Mouse (Mus musculus): ENCODE results near the gene Grm8. TPM values are rescaled to one million over a fixed set of nuclear protein-coding genes. Genes with fewer than 3 reads are reported as not detected.

The Grm8 gene
- polyA plus RNA-seq, 1 experiment from 2014 or later, result 2.3 TPM

DNA sequence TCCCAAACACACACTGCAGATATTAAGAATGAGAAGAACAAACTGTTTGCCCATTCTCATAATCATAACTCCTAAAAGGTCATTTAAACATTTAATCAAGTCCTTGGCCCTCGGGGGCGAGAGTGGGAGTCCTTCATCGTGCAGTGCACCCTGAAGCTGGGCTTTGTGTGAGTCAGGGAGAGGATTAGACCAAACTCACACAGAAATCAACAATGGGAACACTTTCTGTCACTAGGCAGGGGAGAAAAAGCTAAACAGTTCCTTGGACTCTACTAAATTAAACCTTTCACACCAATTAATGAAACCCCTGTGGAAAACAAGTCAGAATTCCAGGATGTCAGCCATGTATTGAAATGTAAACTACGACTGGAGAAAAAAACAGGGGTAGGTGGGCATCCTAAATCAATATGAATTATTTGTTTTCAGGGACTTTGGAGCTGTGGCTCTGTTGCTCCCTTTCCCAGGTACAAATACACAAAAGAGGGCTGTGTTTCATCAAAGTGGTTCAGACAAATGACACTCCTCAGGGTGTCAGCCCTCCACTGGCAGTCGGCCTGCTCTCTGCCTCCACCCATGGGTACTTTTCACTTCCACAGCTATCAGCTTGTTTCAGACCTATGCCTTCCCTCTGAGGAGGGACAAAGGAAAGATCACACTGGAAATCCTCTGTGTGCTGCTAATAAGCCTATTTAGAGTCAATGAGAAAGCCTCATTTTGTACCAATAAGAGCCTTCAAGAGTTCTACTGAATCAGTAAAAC is 389.1 kb downstream of the Grm8 start:
- Histone ChIP-seq H3K9me3 (no peaks in the 10 kb centered on the region), H3K36me3 (no peaks in the 10 kb centered on the region), H3K4me2 (replicated peaks) (no peak overlapping the region), H3K4me3 (no peak overlapping the region), H3K4me1 (no peaks in the 10 kb centered on the region), H3K27ac (no peak overlapping the region), H3K27me3 (replicated peaks) (no peaks in the 10 kb centered on the region), H3K9ac (no peak overlapping the region)
- peak; percentile 87 for ATAC-seq (ENCODE audit: low FRiP score, low read depth)
- 22% methylated on average over 5 of the region's 5 CpGs for WGBS

DNA sequence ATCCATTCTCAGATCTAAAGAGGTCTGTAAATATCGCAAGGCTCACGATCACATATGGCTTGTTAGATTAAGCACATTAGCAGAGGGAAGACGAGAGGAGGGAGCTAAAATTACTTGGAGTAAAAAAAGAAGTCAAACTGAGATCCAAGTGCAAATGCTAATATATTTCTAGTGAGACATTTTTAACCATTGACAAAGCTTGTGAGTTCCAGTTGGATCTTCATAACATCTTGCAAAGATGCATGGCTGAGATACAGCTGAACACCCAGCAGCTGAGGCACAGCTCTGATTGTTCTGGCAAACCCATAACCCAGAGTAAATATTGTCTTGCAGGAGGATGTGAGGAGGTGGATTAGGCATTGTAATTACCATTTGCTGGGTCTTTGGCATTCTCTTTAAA is 445.6 kb downstream of the Grm8 start:
- 87% methylated on average over 3 of the region's 3 CpGs for WGBS

DNA sequence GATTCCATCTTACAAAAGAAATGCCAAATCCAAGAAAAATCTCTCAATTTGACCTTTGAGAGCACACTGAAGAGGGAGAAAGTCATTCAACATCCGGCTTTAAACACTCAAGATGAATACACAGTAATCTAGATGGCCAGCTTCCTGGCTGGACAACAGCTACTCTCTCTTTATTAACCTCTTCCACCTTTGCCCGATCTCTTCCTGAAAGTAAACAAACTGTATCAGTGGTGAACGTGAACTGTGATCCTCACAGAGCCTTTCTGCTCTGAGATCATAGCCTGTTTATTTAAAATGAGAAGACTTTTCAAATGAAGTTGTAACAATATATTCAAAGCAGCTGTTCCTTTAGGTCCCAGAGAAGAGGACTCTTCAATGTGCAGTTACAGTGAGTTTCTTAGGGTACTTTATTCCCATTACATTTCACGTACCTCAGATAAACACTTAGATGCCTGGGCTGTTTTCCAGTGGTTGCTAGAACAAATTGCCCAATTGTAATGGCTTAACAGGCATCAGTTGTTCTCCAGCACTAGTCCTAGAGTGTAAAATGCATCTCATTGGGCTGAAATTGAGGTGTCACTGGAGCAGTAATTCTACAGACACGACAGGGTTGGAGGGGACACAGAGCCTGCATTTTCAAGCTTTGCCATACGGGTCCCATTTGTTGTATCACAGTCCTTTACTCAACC is 473.1 kb downstream of the Grm8 start:
- H3K9ac ChIP-seq, result no peak overlapping the region
- H3K9me3 ChIP-seq, result no peaks in the 10 kb centered on the region
- no peak overlapping the region for H3K4me3 ChIP-seq
- ATAC-seq (ENCODE audit: low FRiP score, low read depth), result no peak
- H3K27me3 ChIP-seq (replicated peaks), result no peaks in the 10 kb centered on the region
- 73% methylated on average over 6 of the region's 6 CpGs for WGBS
- no peak overlapping the region for H3K27ac ChIP-seq
- no peaks in the 10 kb centered on the region for H3K36me3 ChIP-seq
- no peak overlapping the region for H3K4me2 ChIP-seq (replicated peaks)
- H3K4me1 ChIP-seq, result no peaks in the 10 kb centered on the region

More for the DNA sequence above, 445.6 kb downstream of the Grm8 start:
- no peak overlapping the region for H3K4me2 ChIP-seq (replicated peaks)
- no peak for ATAC-seq (ENCODE audit: low FRiP score, low read depth)
- no peaks in the 10 kb centered on the region for H3K9me3 ChIP-seq
- no peaks in the 10 kb centered on the region for H3K4me1 ChIP-seq
- H3K27me3 ChIP-seq (replicated peaks), result no peaks in the 10 kb centered on the region
- H3K4me3 ChIP-seq, result no peak overlapping the region
- H3K27ac ChIP-seq, result no peak overlapping the region
- no peak overlapping the region for H3K9ac ChIP-seq
- H3K36me3 ChIP-seq, result no peaks in the 10 kb centered on the region

DNA sequence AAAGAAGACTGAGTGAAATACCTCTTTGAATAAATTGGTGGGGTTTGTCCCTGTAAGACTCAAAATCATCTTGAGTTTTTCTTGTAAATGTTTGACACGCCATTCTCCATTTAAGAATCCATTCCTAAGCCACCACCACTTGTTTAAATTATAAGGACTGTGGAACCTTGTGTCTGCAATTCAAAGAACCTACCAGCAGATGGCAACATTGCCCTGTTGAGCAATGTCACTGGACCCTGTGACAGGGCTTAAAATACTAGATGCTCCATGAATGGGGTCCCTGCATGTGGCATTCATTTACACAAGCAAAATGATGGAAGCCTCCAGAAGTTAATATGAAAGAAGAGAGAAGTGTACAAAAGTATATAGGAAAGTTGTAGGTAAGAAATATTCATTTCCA is 477.5 kb downstream of the Grm8 start:
- Histone ChIP-seq H3K4me3 (no peak overlapping the region), H3K4me2 (replicated peaks) (no peak overlapping the region), H3K9me3 (no peaks in the 10 kb centered on the region), H3K4me1 (no peaks in the 10 kb centered on the region), H3K9ac (no peak overlapping the region), H3K36me3 (no peaks in the 10 kb centered on the region), H3K27ac (no peak overlapping the region), H3K27me3 (replicated peaks) (no peaks in the 10 kb centered on the region)
- 64% methylated on average over 1 of the region's 1 CpGs for WGBS
- ATAC-seq (ENCODE audit: low FRiP score, low read depth), result peak; percentile 76; the same call in 1 of the 2 replicates

DNA sequence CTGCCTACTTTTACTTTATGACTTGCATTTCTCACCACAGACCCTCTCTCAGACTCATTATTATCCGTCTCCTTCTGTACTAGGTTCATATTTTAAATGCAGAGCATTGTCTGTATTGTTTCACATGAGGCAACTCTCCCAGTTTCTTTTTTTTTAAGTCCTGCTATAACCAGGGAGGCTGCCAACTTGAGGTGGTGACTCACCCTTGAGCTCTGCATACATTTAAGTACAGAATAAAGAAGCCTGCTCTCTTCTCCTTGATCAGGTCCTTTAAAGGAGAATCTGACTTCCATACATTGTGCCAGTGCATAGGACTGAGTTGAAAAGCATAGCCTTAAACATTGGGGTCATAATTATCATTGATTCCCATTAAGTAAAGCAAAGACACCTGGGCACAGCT is 488.5 kb downstream of the Grm8 start:
- ATAC-seq (ENCODE audit: low FRiP score, low read depth), result no peak
- H3K4me3 ChIP-seq, result no peak overlapping the region
- H3K9me3 ChIP-seq, result no peaks in the 10 kb centered on the region
- H3K4me1 ChIP-seq, result no peaks in the 10 kb centered on the region
- H3K36me3 ChIP-seq, result no peaks in the 10 kb centered on the region
- no peak overlapping the region for H3K27ac ChIP-seq
- no peak overlapping the region for H3K9ac ChIP-seq
- no peak overlapping the region for H3K4me2 ChIP-seq (replicated peaks)
- no peaks in the 10 kb centered on the region for H3K27me3 ChIP-seq (replicated peaks)
- WGBS, result 67% methylated on average over 1 of the region's 1 CpGs

DNA sequence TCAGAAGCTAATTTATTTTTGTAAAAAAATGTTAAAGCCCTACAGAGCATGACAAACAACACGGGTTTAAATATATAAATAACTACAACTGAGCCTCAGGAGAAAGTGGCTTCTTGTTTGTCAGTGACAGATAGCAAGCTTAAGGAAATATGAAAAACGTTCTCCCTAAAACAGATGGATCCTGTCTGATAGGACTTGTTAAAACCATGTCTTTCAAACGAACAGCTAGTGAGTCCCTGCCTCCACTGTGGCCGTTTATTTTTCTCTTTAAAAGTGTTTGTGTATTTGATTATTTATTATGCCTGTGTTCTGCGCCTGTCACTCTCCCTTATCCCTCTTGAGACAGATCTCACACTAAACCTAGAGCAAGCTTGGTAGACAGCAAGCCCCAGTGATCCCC is 489.9 kb downstream of the Grm8 start:
- WGBS, result 82% methylated on average over 5 of the region's 5 CpGs
- no peak for ATAC-seq (ENCODE audit: low FRiP score, low read depth)
- Histone ChIP-seq H3K4me1 (no peaks in the 10 kb centered on the region), H3K9me3 (no peaks in the 10 kb centered on the region), H3K27me3 (replicated peaks) (no peaks in the 10 kb centered on the region), H3K27ac (no peak overlapping the region), H3K4me2 (replicated peaks) (no peak overlapping the region), H3K36me3 (no peaks in the 10 kb centered on the region), H3K9ac (no peak overlapping the region), H3K4me3 (no peak overlapping the region)

DNA sequence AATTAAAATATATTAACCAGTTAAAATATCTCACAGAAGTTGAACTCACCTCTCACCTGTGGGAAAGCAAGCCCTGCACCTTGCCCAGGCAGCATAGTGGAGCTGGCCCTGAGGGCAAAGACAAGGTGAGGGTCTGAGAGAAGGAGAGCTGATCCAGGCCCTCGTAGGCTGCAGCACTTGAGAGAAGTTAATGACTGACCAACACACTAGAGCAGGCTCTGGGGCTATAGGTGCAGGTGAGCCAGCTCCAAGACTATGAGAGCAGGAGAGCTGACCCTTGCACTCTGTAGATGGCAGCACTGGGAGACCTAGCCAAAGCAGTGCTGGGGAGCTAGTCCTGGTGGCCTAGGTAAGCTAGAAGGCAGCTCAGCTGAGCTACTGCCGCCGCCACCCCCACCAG is 499.1 kb downstream of the Grm8 start:
- ATAC-seq (ENCODE audit: low FRiP score, low read depth), result no peak
- WGBS, result 76% methylated on average over 3 of the region's 3 CpGs
- Histone ChIP-seq H3K4me2 (replicated peaks) (no peak overlapping the region), H3K4me1 (no peaks in the 10 kb centered on the region), H3K36me3 (no peaks in the 10 kb centered on the region), H3K9ac (no peak overlapping the region), H3K27ac (no peak overlapping the region), H3K9me3 (no peaks in the 10 kb centered on the region), H3K27me3 (replicated peaks) (no peaks in the 10 kb centered on the region), H3K4me3 (no peak overlapping the region)

DNA sequence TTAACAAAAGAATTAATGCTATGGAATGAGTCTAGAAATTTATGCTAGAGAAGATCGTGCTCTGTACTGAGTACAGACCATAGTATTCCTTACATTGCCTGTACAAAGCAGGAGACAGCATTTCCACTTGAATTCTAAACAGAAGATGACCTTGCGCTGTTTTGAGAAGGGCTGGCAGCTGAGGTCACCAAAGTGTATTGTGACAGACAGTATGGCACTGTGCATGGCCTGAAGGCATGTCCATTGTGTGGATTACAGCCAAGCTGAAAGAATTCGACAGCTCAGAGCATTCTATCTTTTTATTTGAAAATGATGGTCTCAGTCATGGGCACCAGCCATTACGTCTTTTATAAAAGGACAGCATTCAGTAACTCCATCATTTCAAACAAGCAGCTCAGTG is 517.5 kb downstream of the Grm8 start:
- no peaks in the 10 kb centered on the region for H3K36me3 ChIP-seq
- WGBS, result 35% methylated on average over 4 of the region's 4 CpGs
- H3K27me3 ChIP-seq (replicated peaks), result no peaks in the 10 kb centered on the region
- no peaks in the 10 kb centered on the region for H3K4me1 ChIP-seq
- H3K4me2 ChIP-seq (replicated peaks), result no peak overlapping the region
- no peak overlapping the region for H3K27ac ChIP-seq
- H3K9me3 ChIP-seq, result no peaks in the 10 kb centered on the region
- H3K4me3 ChIP-seq, result no peak overlapping the region
- no peak overlapping the region for H3K9ac ChIP-seq
- ATAC-seq (ENCODE audit: low FRiP score, low read depth), result no peak

DNA sequence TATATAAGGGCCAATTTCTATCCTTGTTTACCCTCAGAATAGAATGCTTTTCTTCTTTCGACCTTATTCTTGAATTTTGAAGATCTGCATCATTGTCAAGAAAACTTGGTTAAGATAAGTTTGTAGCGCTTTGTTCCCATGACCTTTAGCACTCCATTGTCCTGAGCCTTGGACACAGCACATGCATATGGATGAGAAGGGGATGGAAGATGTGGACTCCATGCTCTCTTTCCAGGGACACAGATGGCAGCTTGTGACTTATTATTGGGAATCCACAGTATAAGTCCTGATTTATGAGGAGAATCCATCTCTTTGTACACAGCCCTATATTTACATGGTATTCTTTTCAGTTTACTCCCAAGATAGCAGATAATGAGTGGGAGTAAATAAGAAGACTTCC is 554.5 kb downstream of the Grm8 start:
- no peaks in the 10 kb centered on the region for H3K36me3 ChIP-seq
- 0 out of 2 replicates have a peak, but pooled peaks have one; percentile 41 for ATAC-seq (ENCODE audit: low FRiP score, low read depth)

DNA sequence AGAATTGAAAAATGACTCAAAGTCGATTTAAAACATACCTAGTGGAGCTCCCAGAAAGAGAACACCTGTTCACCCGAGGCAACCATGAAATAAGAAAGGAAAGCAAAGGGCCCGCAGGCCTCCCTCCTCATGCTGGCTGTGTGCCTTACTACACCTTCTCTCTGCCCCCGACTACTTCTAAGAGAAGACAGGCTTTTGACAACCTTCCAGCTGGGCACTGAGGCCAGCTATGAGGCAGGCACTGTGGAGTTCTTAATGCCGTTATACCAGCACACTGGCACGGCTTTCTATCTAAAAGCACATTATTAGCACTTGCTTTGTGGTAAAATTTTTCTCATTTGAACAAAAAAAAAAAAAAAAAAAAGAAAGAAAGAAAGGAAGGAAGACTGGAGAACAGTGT is 589.5 kb downstream of the Grm8 start:
- 80% methylated on average over 6 of the region's 6 CpGs for WGBS
- ATAC-seq (ENCODE audit: low FRiP score, low read depth), result no peak

More for the DNA sequence above, 554.5 kb downstream of the Grm8 start:
- no peaks in the 10 kb centered on the region for H3K9me3 ChIP-seq
- H3K27me3 ChIP-seq (replicated peaks), result no peaks in the 10 kb centered on the region
- no peak overlapping the region for H3K4me2 ChIP-seq (replicated peaks)
- no peak overlapping the region for H3K4me3 ChIP-seq
- H3K9ac ChIP-seq, result no peak overlapping the region
- H3K27ac ChIP-seq, result no peak overlapping the region
- WGBS, result 39% methylated on average over 2 of the region's 2 CpGs
- no peaks in the 10 kb centered on the region for H3K4me1 ChIP-seq

DNA sequence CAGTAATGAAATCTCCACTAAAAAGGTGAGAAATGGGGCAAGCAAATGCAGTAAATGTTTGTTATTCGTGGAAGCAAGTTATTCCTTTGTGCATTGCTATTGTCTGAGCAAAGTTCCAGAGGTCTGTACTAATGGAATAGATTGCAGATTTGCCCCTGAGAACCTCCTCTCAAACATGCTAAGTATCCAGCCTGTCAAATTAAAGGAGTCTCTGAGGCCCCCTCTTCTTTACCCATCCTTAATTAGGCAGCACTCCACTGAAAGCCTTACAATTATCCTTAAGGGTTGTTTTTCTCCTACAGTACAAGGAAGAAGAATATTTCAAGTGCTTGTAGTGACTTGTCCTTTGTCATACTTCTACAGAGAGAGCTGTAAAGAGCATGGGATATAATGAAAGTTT is 617.4 kb downstream of the Grm8 start:
- Histone ChIP-seq H3K9me3 (no peaks in the 10 kb centered on the region), H3K27me3 (replicated peaks) (no peaks in the 10 kb centered on the region), H3K9ac (no peak overlapping the region), H3K36me3 (no peaks in the 10 kb centered on the region), H3K4me2 (replicated peaks) (no peak overlapping the region), H3K4me3 (no peak overlapping the region), H3K27ac (no peak overlapping the region), H3K4me1 (no peaks in the 10 kb centered on the region)
- ATAC-seq (ENCODE audit: low FRiP score, low read depth), result no peak
- 58% methylated on average over 1 of the region's 1 CpGs for WGBS

More for the DNA sequence above, 589.5 kb downstream of the Grm8 start:
- Histone ChIP-seq H3K4me1 (no peaks in the 10 kb centered on the region), H3K4me2 (replicated peaks) (no peak overlapping the region), H3K27me3 (replicated peaks) (no peaks in the 10 kb centered on the region), H3K4me3 (no peak overlapping the region), H3K27ac (no peak overlapping the region), H3K9me3 (no peaks in the 10 kb centered on the region), H3K36me3 (no peaks in the 10 kb centered on the region), H3K9ac (no peak overlapping the region)

DNA sequence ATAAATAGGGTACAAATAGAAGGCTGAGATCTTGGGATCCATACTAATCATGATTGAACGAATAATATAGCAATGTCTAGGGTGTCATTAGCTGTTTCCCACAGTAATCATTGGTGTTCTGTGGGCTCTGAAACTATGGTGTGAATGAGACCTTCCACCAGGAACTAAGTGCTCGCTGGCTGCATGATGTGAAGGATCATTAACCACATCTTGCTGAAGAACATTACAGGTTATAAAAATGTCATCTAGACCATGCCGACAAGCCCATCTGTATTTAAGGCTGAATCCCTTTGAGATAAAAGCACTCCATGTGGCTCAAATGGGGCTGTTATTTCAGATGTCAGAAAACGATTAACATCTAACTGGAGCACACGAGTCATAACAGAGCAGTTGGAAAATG is 674.0 kb downstream of the Grm8 start:
- WGBS, result 30% methylated on average over 5 of the region's 5 CpGs
- Histone ChIP-seq H3K27me3 (replicated peaks) (no peaks in the 10 kb centered on the region), H3K36me3 (no peaks in the 10 kb centered on the region), H3K4me1 (no peaks in the 10 kb centered on the region), H3K4me2 (replicated peaks) (no peak overlapping the region), H3K27ac (no peak overlapping the region), H3K9ac (no peak overlapping the region), H3K4me3 (no peak overlapping the region), H3K9me3 (no peaks in the 10 kb centered on the region)
- ATAC-seq (ENCODE audit: low FRiP score, low read depth), result no peak; the same call in 1 of the 2 replicates

DNA sequence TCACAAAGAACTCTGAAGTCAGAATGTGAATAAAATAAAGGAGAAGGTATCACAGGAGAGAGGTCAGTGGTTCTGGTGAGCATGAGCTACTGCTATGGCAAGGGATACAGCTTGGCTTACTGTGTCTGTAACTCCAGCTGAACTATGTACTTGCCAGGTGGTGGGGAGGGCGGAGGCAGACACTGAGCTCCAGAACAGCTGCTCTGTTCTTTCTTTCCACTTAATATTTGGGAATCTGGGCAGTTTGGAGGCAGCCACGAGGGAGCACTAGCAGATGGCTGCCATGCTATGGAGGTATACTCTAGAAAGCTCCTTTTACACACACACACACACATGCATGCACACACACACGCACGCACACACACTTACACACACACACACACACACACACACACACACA is 726.5 kb downstream of the Grm8 start:
- Histone ChIP-seq H3K36me3 (no peaks in the 10 kb centered on the region), H3K9ac (no peak overlapping the region), H3K4me2 (replicated peaks) (no peak overlapping the region), H3K27ac (no peak overlapping the region), H3K4me3 (no peak overlapping the region), H3K27me3 (replicated peaks) (no peaks in the 10 kb centered on the region), H3K4me1 (no peaks in the 10 kb centered on the region), H3K9me3 (no peaks in the 10 kb centered on the region)
- 77% methylated on average over 4 of the region's 4 CpGs for WGBS
- ATAC-seq (ENCODE audit: low FRiP score, low read depth), result peak; percentile 65; the same call in 1 of the 2 replicates

Measured in neural tube, embryonic 12.5 days (tissue).